Mouse (Mus musculus): ENCODE measurements around the gene Cdcp1.

GRCm38 (mm10) chr9:123173760-123174159, 42.1 kb downstream of the Cdcp1 start:
- no peak for TF ChIP-seq POLR2A (IDR thresholded peaks at IDR 0.05; ENCODE audit: insufficient read length, low read depth)
- TF ChIP-seq USF1 (IDR thresholded peaks at IDR 0.05; ENCODE audit: low read depth), result no peak
- no peak for TF ChIP-seq MAX (IDR thresholded peaks at IDR 0.05; ENCODE audit: low read depth)
- TF ChIP-seq POLR2AphosphoS2 (IDR thresholded peaks at IDR 0.05; ENCODE audit: insufficient read length, low read depth), result no peak
